Mouse (Mus musculus): ENCODE measurements around the gene Ccdc188. TPM values are rescaled to one million over a fixed set of nuclear protein-coding genes. Genes with fewer than 3 reads are reported as not detected.

The Ccdc188 gene
- total RNA-seq, 1 experiment from 2014 or later: not detected

DNA sequence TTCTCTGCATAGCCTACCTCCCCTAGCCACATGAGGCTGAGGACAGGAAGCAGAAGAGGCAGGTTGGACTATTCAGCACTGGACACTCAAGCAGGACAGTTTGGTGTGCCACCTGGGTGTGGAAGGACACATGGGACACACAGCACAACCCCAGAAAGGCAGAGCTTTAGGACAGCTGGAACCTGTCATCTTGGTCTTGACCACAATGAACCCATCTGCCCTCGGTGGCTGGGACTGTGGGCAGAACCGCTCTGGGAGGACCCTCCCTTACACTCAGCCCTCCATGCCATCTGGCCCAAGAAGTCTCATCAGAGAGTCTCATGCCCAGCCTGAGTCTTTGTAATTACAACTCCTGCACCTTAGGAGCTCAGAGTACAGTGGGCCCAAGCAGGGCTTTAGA lies 17.6 kb upstream of the Ccdc188 start:
- no peak for ATAC-seq (replicated peaks; ENCODE audit: low read depth, poor library complexity, severe bottlenecking)

DNA sequence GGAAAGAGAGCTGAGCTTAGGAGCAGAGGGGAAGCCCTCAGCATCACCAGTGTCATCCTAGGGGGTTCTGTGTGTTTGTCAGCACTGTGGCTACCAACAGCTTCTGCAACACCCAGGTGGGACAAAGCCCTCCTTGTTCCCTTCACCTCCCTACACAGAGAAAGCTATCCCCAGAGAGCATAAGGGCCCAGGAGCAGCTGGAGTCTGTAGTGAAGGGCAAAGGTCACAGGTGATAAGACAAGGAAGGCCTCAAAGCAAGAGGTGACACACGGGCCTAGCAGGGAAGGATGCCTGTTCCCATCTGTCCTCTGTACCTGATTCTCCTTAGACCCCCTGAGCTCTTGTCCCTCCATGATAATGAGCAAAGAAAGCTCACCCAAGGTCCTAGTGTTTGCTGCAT lies 16.1 kb upstream of the Ccdc188 start:
- ATAC-seq (replicated peaks; ENCODE audit: low read depth, poor library complexity, severe bottlenecking): no peak

DNA sequence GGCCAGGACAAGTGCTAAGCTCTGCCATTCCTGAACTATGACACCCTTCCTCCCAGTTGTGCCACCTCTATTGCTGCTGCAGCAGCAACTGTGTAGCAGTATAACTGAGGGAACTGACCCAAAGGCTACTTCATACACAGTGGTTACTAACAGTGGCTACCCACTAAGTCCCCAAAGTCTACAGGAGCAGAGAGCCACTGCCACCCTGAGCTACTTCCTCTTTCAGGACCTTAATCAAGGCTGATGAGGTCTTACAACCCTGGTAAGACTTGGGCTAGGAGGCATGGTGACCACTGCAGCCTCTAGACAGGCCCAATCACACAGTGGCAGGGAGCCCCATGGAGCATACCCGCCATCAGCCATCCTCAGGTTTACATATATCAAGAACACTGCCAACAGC lies 15.6 kb upstream of the Ccdc188 start:
- peak; percentile 65 for ATAC-seq (replicated peaks; ENCODE audit: low read depth, poor library complexity, severe bottlenecking)

DNA sequence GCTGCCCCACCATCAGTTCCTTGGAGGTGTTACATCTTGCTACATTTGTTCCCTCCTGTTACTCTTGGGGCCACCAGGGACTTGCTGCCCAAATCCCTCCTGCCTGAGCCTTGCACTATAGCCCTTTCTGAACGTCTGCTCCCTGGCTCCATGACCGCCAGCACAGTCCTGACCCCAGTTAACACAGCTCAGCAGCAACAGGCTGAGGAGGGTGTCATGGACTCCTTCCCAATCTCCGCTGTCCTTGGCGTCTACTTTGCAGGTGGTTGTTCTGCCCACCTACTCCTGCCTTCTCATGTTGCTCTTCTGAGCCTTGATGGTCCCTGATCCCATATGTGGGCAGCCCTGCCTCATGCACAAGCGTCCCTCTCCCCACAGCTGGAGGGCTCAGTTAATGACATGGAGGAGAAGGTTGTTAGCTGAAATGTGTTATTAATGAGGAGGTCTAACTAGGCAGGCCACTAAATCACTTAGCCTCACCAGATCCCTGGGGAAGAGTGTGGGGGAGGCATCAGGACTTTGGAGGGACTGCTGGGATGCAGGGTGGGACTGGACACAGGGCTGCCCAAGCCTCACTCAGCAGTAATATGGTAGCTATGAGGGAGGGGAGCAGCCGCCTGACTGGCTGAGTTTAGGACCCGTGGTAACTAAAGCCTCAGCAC lies 14.1 kb upstream of the Ccdc188 start:
- ATAC-seq (replicated peaks; ENCODE audit: low read depth, poor library complexity, severe bottlenecking): no peak

DNA sequence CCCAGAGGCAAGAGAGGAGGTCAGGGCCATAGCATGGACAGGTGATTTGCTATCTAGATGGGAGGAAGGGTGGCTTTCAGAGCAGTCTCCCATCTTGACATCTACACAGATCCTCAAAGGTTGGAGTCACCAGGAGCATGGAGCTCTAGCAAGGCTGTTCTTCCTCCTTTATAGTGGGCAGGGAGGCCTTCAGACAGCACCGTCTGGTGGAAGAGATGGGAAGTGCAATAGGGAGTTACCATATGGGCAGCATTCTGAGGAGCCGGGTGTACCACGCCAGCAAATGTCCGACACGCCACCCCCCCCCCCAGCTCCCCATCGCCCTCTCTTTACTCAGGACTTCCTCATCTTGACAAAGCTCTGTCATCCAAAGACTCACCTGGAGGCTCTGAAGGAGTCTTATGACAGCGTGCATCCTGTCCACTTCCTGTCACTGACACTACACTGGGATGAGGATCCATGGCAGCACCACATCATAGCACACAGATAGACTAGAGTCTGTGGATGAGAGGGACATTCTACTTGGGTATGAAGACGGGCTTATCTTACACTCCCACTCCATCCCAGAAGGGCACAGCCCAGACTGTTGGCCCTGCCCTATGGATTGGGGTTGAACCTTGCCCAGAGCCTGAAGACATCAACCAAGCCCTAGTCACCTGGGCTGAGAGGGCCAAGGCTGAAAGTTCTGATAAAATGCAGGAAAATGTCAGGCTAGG lies 6.8 kb upstream of the Ccdc188 start:
- ATAC-seq (replicated peaks; ENCODE audit: low read depth, poor library complexity, severe bottlenecking): peak; percentile 66

DNA sequence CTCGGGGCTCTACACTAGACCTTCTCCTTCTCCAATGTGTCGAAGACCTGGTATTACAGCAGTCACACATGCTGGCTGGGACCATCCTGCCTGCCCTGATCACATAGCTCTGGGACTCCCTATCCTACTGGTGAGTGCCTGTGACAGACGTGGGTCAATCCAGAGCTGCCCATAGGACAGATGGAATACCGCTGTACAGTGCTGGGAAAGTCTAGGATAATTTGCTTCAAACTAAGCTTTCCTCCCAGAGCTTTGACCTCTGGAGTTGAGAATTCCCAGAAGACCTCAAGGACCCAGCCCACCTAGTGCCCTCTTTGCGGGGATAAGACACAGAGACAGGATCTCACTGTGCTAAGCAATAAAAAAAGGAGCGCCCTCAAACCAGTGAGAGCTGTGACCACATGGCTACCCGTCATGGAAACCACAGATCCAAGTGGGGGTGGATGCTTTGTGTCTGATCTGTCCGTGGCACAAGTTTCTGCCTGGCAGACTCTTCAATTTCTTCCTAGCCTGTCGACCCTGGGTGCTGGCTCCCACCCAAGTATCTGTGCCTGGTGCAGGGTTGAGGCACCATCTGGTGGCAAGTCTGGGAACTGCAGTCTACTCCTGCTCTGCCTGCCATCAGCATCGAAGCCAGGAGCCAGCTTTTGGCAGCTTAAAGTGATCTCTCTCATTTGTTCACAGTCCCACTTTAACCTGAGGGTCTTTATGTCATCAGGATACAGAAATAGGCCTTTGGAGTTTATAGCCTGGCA lies 6.1 kb upstream of the Ccdc188 start:
- peak; percentile 75 for ATAC-seq (replicated peaks; ENCODE audit: low read depth, poor library complexity, severe bottlenecking)

DNA sequence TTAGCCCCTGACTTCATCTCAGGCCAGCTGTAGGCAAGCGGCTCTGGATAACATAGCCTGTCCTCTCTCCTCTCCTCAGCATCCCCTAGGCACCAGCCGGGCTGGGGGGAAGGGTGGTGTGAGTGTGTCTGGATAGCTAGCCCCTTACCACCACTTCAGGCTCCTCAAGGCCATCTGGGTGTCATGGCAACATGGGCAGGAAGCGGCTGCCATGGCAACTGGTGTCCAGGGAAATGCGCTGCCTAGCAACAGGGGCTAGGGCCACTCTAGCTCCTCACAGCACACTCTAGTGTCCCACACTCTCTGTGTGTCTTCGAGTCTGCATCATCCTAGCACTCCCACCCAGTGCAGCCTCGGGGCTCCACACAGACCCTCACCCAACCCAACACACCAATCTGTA lies 4.0 kb upstream of the Ccdc188 start:
- no peak for ATAC-seq (replicated peaks; ENCODE audit: low read depth, poor library complexity, severe bottlenecking)

DNA sequence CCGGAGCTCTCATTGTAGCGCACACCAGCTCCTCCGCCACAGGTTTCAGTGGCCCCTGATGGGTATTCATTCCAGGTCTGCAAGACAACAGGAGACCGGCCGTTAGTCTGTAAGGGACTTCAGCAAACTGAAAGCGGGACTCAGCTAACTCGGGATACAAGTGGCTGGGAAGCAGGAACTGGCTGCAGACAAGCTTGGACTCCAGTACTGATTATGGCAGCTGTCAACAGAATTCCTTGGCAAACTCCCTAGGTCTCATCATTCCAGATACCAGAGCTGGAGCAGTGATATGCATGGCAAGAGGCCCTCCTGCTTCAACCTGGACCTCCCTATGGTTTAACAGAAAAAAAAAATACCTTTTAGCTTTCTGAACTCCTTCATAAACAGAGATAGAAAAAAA lies 2.8 kb upstream of the Ccdc188 start:
- no peak for ATAC-seq (replicated peaks; ENCODE audit: low read depth, poor library complexity, severe bottlenecking)

DNA sequence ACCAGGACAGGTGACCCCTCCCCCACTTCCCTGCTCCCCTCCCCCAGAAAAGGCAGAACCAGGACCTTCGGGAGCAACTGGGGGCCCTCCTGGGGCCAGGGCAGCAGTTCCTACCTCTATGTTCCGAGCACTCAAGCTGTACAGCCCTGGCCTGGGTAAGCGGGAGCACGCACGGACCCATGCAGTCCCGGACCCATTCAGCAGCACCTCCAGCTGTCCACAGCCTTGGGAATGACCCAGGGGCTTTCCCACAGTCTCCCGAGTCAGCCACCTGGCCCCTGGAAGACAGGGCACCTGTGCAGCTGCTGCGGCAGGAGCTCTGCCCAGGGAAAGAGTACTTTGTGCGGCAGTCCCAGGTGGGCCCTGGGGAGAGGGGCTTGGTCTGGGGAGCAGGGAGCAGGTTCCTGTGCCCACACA lies 909 bp downstream of the Ccdc188 start:
- ATAC-seq (replicated peaks; ENCODE audit: low read depth, poor library complexity, severe bottlenecking): no peak

DNA sequence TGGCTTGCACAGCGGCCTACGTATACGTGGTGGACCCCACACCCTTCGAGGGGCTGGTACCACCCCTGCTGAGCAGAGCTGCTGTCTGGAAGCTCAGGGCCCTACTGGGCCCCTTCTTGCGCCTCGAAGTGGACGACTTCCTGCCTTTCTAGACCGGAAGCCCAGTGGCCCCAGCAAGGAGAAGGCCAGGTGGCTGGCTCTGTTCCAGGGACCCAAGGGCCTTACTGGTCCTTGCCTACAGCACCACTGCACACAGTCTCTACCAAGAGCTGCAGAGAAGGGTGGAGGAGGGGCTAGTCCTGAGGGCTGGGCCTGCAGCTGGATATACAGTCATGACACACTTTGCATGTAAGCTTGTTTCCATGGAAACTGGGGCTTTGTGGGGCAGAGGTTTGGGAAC lies 2.3 kb downstream of the Ccdc188 start:
- ATAC-seq (replicated peaks; ENCODE audit: low read depth, poor library complexity, severe bottlenecking): peak; percentile 55

DNA sequence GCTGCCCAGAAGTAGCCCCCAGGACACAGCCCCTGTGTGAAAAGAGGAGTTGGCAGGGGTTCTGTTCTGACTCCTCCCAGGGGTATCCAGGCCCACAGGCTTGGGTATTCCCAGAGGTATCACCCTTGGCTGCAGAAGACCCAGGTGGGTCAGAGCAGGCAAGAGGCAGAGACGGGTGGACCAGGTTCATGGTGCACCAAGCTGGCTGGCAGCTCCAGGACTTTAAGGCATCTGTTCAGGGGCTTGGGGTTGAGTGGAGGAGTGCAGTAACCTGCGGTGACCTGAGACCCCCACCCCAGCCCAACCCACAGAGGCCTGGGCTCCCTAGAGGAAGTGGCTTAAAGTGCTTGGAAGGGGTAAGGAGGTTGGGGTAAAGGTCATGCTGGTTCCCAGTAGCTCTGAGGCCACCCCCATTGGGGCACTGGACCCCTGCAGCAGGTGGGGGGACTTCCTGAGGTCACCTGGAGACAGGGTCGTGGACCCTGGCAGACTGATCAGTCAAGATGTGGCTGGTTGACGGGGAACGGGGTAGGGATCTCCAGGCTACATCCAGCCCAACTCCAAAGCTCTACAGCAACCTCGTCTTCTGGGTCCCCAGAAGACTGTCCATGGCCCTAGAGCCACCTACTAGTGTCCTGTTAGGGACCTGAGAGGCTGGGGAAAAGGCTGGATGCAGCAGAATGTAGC lies 3.3 kb downstream of the Ccdc188 start:
- ATAC-seq (replicated peaks; ENCODE audit: low read depth, poor library complexity, severe bottlenecking): no peak

DNA sequence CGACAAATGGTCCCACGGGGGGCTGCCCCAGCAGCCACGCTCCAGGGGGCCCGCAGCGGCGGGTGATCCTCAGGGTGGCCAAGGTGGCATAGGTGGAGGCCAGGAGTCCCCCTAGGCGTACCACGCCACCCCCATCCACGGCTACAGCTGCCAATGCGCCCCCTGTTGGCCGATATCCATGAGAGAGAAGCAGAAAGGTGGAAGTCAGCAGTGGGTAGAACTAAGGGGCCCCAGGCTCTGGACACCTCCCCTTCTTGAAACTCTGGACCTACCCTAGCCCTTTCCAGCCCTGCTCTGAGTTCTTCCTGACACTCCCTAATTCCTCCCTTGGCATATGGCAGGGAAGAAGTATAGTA lies 3.8 kb downstream of the Ccdc188 start:
- no peak for ATAC-seq (replicated peaks; ENCODE audit: low read depth, poor library complexity, severe bottlenecking)

DNA sequence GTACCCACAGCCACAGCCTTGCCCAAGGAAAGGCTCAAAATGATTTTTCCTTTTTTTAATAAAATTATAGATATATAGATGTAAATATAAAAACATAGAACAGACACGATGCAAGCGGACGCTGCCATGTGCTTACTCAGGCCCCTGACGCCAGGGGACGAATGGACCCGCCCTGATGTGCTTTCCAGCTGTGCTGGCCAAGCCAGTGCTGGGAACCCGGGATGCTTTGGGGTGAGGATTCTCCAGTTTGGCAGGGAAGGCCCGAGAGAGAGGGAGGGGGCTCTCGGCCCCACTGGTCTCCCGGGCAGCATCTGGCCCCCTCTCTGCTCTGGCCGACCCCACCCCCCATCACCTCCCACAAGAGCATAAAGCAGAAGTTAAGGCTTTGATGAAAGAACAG lies 4.5 kb downstream of the Ccdc188 start:
- no peak for ATAC-seq (replicated peaks; ENCODE audit: low read depth, poor library complexity, severe bottlenecking)

DNA sequence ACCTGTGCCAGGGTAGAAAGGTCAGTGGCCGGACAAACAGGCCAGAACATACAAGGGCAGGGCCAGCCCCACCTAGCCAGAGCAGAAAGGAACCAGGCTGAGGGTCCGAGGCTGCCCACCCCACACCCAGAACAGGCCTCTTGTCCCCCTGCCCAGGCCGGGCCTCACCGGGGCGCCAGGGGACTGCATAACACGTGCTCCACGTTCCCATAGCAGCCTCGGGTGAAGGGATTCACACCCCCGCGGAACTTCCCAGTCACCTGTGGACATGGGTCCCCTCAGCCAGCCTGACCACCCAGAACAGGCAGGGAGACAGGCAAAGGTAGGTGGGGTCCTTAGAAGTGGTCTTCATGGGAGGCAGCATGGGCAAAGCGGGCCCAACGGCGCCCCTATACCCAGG lies 9.5 kb downstream of the Ccdc188 start:
- no peak for ATAC-seq (replicated peaks; ENCODE audit: low read depth, poor library complexity, severe bottlenecking)

DNA sequence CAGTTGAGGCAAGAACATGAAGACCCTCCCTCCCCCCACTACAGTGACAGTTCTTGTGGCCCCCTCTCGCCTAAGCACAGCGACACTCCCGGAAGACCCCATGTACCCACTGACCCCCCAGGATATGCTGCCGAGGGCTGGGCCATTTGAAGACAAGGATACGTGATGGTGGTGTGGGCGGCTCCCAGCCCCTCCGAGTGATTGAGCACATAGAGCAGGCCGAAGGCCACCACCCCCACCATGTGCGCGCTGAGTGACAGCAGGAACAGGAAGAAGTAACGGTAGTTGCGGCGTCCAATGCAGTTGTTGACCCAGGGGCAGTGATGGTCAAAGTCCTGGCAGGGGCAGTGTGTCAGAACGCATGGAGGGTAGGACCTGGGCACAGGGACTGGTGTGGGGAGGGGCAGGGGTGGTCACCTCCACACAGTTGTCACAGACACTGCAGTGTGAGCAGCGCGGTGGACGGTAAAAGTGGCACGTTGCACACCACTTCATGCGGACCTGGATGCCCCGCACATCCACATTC lies 10.3 kb downstream of the Ccdc188 start:
- ATAC-seq (replicated peaks; ENCODE audit: low read depth, poor library complexity, severe bottlenecking): no peak

DNA sequence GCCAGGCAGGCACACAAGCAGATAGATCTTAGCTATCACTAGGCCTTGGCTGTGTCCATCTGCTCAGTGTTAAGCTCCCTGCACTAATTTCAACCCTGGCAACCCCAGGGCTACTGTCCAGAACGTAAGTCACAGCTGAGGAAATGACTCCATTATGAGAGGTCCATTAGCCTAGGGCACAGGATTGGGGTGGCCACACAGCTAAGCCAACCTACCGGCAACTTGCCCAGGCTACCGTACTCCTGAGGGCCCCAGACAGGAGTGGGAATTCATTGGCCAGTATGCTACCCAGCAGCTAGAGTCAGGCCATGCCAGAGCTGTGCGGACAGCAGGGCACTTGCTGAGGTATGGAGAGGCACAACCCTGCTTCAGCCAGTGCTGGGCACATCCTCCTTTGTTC lies 11.2 kb downstream of the Ccdc188 start:
- ATAC-seq (replicated peaks; ENCODE audit: low read depth, poor library complexity, severe bottlenecking): no peak

DNA sequence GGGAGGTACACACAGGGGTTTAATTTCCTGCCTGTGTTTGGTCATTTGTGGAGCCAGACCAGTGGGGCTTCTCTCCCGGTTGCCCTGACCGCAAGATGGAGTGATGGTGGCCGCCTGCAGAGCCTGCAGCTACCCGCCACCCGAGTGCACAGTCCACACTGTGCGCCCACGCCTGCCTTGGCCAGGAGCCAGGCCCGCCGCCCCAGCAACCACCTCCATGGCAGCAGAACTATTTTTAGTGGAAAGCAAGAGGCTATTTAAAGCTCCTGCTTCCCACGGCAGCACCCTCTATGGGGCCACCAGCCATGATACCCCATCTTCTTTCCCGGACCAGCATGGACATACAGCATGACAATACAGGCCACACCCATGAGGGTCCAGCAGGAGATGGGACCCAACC lies 11.9 kb downstream of the Ccdc188 start:
- ATAC-seq (replicated peaks; ENCODE audit: low read depth, poor library complexity, severe bottlenecking): peak; percentile 15; the same call in 1 of the 2 replicates

DNA sequence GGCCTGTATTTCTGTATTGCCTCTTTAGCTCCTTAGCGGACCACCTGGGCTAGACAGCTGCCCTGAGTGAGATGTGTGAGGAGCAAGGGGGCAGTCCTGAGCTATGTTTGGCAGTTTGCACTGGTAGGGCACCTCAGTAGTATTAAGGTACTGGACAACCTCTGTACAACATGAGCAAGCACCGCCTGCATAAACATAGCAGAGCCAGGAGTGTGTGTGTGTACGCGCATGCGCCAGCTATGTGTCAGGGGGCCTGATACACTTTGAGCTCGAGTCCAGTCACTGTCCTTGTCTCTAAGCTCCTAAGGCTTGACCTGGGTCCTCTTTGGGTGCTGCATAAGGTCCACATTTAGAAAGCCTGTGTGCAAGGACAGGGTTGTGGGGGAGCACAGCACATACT lies 12.9 kb downstream of the Ccdc188 start:
- ATAC-seq (replicated peaks; ENCODE audit: low read depth, poor library complexity, severe bottlenecking): no peak

DNA sequence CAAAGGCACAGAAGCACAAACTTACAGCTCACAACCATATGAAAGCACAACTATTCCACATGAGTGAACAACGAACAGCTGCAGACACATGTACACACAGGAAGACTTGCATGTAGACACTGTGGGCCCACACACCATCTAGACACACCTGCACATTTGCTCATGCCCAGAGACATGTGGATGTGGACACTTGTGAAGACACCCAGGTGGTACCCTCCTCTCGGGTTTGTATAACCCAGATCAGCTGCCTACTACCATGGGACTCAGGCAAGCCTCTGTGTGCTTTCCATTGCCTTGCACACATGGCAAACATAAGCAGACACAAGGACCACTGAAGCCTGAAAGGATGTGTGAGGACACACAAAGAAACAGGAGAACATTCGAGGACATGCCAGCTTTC lies 13.4 kb downstream of the Ccdc188 start:
- no peak for ATAC-seq (replicated peaks; ENCODE audit: low read depth, poor library complexity, severe bottlenecking)

DNA sequence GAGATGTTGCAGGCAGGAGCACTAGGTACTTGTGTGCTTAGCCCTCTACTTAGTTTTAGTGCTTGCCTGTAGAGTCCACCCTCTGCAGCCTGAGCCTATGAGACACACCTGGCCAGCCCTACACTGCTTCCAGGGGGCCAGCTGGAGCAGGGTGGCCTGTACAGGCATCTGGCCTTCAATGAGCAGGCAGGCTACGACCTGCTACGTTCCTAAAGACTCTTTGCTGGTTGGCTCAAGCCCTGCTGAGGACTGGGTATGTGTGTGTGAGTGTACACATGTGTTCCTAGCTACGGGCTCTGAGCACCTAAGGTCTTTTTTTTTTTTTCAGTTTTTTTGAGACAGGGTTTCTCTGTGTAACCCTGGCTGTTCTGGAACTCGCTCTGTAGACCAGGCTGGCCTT lies 13.8 kb downstream of the Ccdc188 start:
- ATAC-seq (replicated peaks; ENCODE audit: low read depth, poor library complexity, severe bottlenecking): no peak

DNA sequence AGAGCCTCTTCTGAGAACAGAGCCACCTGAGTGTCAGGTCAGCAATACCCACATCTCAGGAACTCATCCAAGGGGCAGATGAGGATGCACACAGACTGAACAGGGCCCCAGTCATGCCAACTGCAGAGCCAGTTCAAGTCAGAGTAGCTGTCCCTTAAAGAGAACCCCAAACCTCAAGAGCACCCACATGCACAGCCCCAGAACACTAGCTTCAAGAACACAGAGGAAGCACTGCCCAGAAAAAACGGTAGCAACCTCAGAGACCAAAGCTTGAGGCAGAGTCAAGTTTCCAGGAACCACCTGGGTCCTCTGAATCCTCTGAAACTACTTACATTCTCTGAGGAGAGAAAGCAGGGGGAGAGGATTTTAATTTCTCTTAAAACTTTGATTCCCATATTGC lies 15.8 kb downstream of the Ccdc188 start:
- 0 out of 2 replicates have a peak, but pooled peaks have one; percentile 23 for ATAC-seq (replicated peaks; ENCODE audit: low read depth, poor library complexity, severe bottlenecking)

All from common myeloid progenitor, adult 5-6 weeks (primary cell).